Mouse (Mus musculus): Measurements from ENCODE around the gene Dgki. TPM values are rescaled to one million over a fixed set of nuclear protein-coding genes. Genes with fewer than 3 reads are reported as not detected.

Dgki gene
- polyA plus RNA-seq, 1 experiment from 2014 or later, result 0.20 TPM

DNA sequence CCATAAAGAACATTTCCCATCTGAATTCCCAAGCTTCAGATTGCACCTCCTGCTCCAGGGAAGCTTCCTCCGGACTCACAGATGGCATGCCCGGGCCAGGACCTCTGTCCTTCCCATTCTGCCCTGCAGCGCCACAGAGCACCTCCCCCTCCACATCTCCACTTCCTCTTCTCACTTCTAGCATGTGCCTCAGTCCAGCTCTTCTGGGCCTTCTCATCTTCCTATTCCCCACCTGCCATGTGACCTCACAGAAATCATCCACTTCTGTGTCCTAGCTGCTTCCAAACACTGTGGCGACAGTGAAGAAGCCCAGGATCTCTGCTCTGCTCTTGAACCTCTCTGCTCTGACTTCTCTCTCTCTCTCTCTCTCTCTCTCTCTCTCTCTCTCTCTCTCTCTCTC, 87.1 kb downstream of the Dgki start:
- 0 out of 2 replicates have a peak, but pooled peaks have one; percentile 27 for ATAC-seq (ENCODE audit: low read depth)
- Histone ChIP-seq H3K9me3 (replicated peaks; ENCODE audit: control insufficient read depth, low read length) (no peaks in the 10 kb centered on the region), H3K4me1 (ENCODE audit: control insufficient read depth, low read depth, low read length) (no peaks in the 10 kb centered on the region), H3K4me3 (ENCODE audit: low read depth, low read length) (no peak overlapping the region), H3K27ac (ENCODE audit: low read length) (no peak overlapping the region), H3K36me3 (ENCODE audit: control insufficient read depth, insufficient read depth) (no peaks in the 10 kb centered on the region), H3K9ac (ENCODE audit: low read depth, low read length) (no peak overlapping the region), H3K27me3 (ENCODE audit: control insufficient read depth, insufficient read depth, low read depth, low read length) (no peaks in the 10 kb centered on the region), H3K4me2 (ENCODE audit: low read depth, low read length) (no peak overlapping the region)
- WGBS (ENCODE audit: insufficient replicate concordance), result 21% methylated on average over 4 of the region's 4 CpGs

DNA sequence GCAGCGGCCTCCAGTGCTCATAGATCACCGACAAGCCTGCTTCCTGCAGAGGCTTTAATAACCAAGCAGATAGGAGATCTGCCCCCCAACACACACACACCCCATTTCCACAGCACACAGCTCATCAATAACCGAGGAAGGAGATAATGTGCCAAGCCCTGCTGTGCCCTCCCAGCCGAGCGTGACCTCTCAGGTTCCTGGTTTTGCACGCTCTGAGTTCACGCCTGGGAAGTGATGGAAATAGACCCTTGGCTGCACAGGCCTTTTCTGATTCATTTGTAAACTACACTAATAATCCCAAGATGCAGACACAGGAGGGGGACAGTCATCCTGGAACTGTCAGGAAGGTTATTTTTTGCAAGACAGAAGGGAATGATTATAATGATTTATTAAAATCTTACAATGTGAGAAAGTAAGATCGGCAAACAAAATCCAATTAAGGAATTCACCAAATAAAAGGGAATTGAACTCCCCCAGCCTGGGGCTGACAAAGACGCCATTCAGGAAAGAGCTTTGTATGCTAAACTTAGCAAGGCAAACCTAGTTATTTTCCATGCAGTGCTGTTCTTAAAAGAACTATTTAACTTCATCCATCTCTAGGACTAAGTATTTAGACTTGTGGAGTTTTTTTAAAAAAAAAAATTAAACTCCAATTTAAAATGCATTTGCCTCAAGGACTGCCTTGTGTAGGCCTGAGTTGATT, 88.3 kb downstream of the Dgki start:
- no peaks in the 10 kb centered on the region for H3K36me3 ChIP-seq (ENCODE audit: control insufficient read depth, insufficient read depth)
- H3K4me3 ChIP-seq (ENCODE audit: low read depth, low read length), result no peak overlapping the region
- no peaks in the 10 kb centered on the region for H3K9me3 ChIP-seq (replicated peaks; ENCODE audit: control insufficient read depth, low read length)
- H3K27ac ChIP-seq (ENCODE audit: low read length), result no peak overlapping the region
- no peak overlapping the region for H3K9ac ChIP-seq (ENCODE audit: low read depth, low read length)
- H3K4me1 ChIP-seq (ENCODE audit: control insufficient read depth, low read depth, low read length), result no peaks in the 10 kb centered on the region
- ATAC-seq (ENCODE audit: low read depth), result no peak
- H3K27me3 ChIP-seq (ENCODE audit: control insufficient read depth, insufficient read depth, low read depth, low read length), result no peaks in the 10 kb centered on the region
- no peak overlapping the region for H3K4me2 ChIP-seq (ENCODE audit: low read depth, low read length)
- WGBS (ENCODE audit: insufficient replicate concordance), result 69% methylated on average over 9 of the region's 9 CpGs

DNA sequence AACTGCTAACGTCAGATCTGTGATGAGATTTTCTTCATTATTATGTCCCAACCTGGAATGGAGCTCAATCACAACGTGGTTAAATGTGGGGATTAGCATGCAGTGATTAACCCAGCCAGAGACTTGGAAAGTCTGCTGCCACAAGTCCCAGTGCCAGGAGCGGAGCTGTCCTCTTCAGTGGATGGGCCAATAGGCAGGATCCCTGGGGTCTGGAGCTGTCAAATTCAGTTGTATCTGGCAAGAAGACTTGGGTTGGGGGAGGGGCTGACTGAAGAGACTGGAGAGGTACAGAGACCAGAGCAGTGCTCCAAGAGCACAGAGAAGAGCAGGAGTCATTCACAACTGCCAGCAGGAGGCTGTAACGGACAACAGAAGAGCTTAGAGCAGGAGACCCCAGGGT, 97.1 kb downstream of the Dgki start:
- no peak overlapping the region for H3K4me2 ChIP-seq (ENCODE audit: low read depth, low read length)
- H3K4me1 ChIP-seq (ENCODE audit: control insufficient read depth, low read depth, low read length), result no peaks in the 10 kb centered on the region
- no peak overlapping the region for H3K27ac ChIP-seq (ENCODE audit: low read length)
- WGBS (ENCODE audit: insufficient replicate concordance), result 52% methylated on average over 4 of the region's 4 CpGs
- H3K27me3 ChIP-seq (ENCODE audit: control insufficient read depth, insufficient read depth, low read depth, low read length), result no peaks in the 10 kb centered on the region
- no peak for ATAC-seq (ENCODE audit: low read depth)
- H3K36me3 ChIP-seq (ENCODE audit: control insufficient read depth, insufficient read depth), result no peaks in the 10 kb centered on the region
- H3K9ac ChIP-seq (ENCODE audit: low read depth, low read length), result no peak overlapping the region
- H3K9me3 ChIP-seq (replicated peaks; ENCODE audit: control insufficient read depth, low read length), result no peaks in the 10 kb centered on the region; the same call in 1 of the 2 replicates
- no peak overlapping the region for H3K4me3 ChIP-seq (ENCODE audit: low read depth, low read length)

DNA sequence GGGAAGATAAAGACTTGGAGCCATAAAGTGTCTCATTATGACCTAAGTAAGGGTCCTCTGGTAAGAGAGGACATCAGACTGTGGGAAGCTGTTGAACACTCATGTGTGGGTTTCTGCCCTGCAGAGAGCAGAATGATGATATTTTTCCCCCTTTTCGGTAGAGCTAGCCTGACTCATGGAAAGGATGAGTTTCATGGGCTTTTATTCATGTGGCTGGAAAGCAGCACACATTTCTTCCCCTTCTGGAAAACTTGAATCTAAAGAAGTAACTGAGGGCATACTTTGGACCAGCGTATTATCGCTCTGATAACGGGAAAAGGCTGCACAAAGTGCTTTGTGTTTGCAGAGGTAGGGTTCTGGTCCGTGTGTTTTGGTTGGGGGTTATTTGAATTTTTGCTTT, 99.1 kb downstream of the Dgki start:
- ATAC-seq (ENCODE audit: low read depth), result no peak
- Histone ChIP-seq H3K4me2 (ENCODE audit: low read depth, low read length) (no peak overlapping the region), H3K9ac (ENCODE audit: low read depth, low read length) (no peak overlapping the region), H3K9me3 (replicated peaks; ENCODE audit: control insufficient read depth, low read length) (no peaks in the 10 kb centered on the region; the same call in 1 of the 2 replicates), H3K4me3 (ENCODE audit: low read depth, low read length) (no peak overlapping the region), H3K36me3 (ENCODE audit: control insufficient read depth, insufficient read depth) (no peaks in the 10 kb centered on the region), H3K27me3 (ENCODE audit: control insufficient read depth, insufficient read depth, low read depth, low read length) (no peaks in the 10 kb centered on the region), H3K4me1 (ENCODE audit: control insufficient read depth, low read depth, low read length) (no peaks in the 10 kb centered on the region), H3K27ac (ENCODE audit: low read length) (no peak overlapping the region)
- 61% methylated on average over 5 of the region's 5 CpGs for WGBS (ENCODE audit: insufficient replicate concordance)

DNA sequence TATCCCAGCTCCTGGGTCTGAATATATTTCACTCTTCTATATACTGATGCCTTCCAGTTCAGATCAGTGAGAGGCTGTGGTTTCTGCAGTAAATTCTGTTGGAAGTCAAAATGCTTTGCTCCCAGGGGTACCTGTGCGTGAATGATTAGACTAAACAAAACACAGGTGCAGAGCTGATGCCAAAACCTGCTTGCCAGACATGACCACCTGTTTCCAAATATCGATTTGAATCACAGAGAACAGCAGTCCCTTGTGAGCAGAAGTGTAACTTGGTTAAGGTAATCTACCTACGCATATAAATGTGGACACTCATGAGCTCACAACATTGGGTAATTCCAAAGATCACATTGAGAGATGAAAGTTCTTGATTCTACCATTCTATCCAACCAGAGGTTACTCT, 100.5 kb downstream of the Dgki start:
- Histone ChIP-seq H3K27me3 (ENCODE audit: control insufficient read depth, insufficient read depth, low read depth, low read length) (no peaks in the 10 kb centered on the region), H3K4me2 (ENCODE audit: low read depth, low read length) (no peak overlapping the region), H3K9me3 (replicated peaks; ENCODE audit: control insufficient read depth, low read length) (no peaks in the 10 kb centered on the region), H3K4me1 (ENCODE audit: control insufficient read depth, low read depth, low read length) (no peaks in the 10 kb centered on the region), H3K9ac (ENCODE audit: low read depth, low read length) (no peak overlapping the region), H3K27ac (ENCODE audit: low read length) (no peak overlapping the region), H3K36me3 (ENCODE audit: control insufficient read depth, insufficient read depth) (no peaks in the 10 kb centered on the region), H3K4me3 (ENCODE audit: low read depth, low read length) (no peak overlapping the region)
- WGBS (ENCODE audit: insufficient replicate concordance), result 67% methylated on average over 3 of the region's 3 CpGs
- ATAC-seq (ENCODE audit: low read depth), result no peak

DNA sequence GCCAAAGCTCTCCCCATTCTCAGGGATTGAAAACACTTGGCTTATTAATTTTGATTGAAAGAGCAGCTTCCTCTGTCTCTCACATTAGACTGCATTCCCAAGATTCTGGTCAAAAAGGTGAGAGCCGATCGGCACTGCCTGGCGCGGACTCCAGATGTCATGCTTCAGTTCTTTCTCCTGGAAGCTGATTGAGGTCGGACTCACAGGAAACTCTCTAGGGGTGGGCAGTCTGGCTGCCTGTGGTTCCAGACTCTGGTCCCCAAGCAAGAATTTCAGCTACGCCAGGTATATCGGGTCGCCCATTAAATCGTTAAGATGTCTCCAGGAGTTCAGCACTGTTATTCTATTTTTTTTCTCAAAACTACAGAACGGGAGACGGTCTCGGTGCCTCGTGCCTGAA, 102.2 kb downstream of the Dgki start:
- ATAC-seq (ENCODE audit: low read depth), result no peak
- no peaks in the 10 kb centered on the region for H3K27me3 ChIP-seq (ENCODE audit: control insufficient read depth, insufficient read depth, low read depth, low read length)
- H3K9me3 ChIP-seq (replicated peaks; ENCODE audit: control insufficient read depth, low read length), result no peaks in the 10 kb centered on the region
- H3K27ac ChIP-seq (ENCODE audit: low read length), result no peak overlapping the region
- no peaks in the 10 kb centered on the region for H3K4me1 ChIP-seq (ENCODE audit: control insufficient read depth, low read depth, low read length)
- WGBS (ENCODE audit: insufficient replicate concordance), result 69% methylated on average over 13 of the region's 13 CpGs
- no peak overlapping the region for H3K4me3 ChIP-seq (ENCODE audit: low read depth, low read length)
- no peak overlapping the region for H3K4me2 ChIP-seq (ENCODE audit: low read depth, low read length)
- no peak overlapping the region for H3K9ac ChIP-seq (ENCODE audit: low read depth, low read length)
- H3K36me3 ChIP-seq (ENCODE audit: control insufficient read depth, insufficient read depth), result no peaks in the 10 kb centered on the region

DNA sequence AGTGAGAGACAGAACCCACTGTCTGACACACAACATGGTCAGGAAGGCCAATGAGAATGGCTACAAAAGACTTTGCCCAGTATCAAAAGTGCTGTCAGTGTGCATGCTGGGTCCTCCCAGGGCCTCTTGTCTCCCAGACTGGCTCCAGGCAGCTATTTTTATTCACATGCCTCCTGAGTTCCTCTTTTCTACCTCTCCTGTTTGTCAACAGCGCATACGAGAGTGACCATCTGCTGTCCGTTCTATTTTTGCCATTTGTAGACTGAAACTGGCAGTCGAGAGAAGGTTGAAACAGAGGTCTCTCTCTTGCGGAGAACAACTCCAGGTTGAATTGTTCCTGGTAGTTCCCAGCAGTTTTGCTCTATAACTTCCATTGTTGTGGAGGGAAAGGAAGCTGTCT, 103.1 kb downstream of the Dgki start:
- Histone ChIP-seq H3K4me2 (ENCODE audit: low read depth, low read length) (no peak overlapping the region), H3K4me3 (ENCODE audit: low read depth, low read length) (no peak overlapping the region), H3K9me3 (replicated peaks; ENCODE audit: control insufficient read depth, low read length) (no peaks in the 10 kb centered on the region), H3K27ac (ENCODE audit: low read length) (no peak overlapping the region), H3K9ac (ENCODE audit: low read depth, low read length) (no peak overlapping the region), H3K27me3 (ENCODE audit: control insufficient read depth, insufficient read depth, low read depth, low read length) (no peaks in the 10 kb centered on the region), H3K4me1 (ENCODE audit: control insufficient read depth, low read depth, low read length) (no peaks in the 10 kb centered on the region), H3K36me3 (ENCODE audit: control insufficient read depth, insufficient read depth) (no peaks in the 10 kb centered on the region)
- WGBS (ENCODE audit: insufficient replicate concordance), result 35% methylated on average over 5 of the region's 5 CpGs
- ATAC-seq (ENCODE audit: low read depth), result no peak

DNA sequence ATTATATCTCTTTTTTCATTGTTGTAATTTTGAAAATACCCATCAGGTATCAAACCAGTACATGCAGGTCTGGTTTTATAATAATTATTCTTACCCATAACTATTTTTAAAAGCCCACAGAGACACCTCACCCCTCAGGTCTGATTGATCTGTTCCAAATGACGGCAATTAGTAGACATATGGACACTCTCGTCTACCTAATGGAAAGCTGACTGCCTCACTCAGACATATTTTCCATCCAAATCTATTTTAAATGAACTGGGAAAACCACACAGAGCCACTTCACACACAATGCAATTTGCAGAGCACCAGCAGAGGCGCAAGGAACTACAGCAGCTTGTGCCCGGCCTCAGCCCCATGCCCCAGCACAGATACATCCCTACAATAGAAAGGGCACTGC, 104.2 kb downstream of the Dgki start:
- Histone ChIP-seq H3K27ac (ENCODE audit: low read length) (no peak overlapping the region), H3K36me3 (ENCODE audit: control insufficient read depth, insufficient read depth) (no peaks in the 10 kb centered on the region), H3K9me3 (replicated peaks; ENCODE audit: control insufficient read depth, low read length) (no peaks in the 10 kb centered on the region), H3K4me3 (ENCODE audit: low read depth, low read length) (no peak overlapping the region), H3K4me1 (ENCODE audit: control insufficient read depth, low read depth, low read length) (no peaks in the 10 kb centered on the region), H3K27me3 (ENCODE audit: control insufficient read depth, insufficient read depth, low read depth, low read length) (no peaks in the 10 kb centered on the region), H3K4me2 (ENCODE audit: low read depth, low read length) (no peak overlapping the region), H3K9ac (ENCODE audit: low read depth, low read length) (no peak overlapping the region)
- no peak for ATAC-seq (ENCODE audit: low read depth)
- WGBS (ENCODE audit: insufficient replicate concordance), result 63% methylated on average over 4 of the region's 4 CpGs

DNA sequence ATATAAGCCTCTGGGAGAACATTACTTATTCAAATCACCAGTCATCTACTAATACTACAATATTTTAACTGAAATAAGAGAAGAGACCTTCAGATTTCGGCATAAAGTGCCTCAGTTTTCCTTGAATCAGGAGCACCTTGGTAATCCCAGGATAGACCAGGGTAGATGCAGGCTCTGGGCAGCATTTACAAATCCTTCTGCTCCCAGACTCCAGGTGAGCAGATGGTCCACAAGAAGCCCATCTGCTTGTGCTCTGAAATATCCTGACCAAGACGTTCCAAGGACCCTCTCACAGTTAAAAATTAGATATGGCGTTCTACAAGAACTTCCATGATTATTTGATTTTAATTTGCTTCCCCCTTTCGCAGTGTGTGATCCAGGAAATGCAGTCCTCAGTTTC, 118.0 kb downstream of the Dgki start:
- no peak overlapping the region for H3K27ac ChIP-seq (ENCODE audit: low read length)
- H3K4me3 ChIP-seq (ENCODE audit: low read depth, low read length), result no peak overlapping the region
- no peaks in the 10 kb centered on the region for H3K27me3 ChIP-seq (ENCODE audit: control insufficient read depth, insufficient read depth, low read depth, low read length)
- H3K4me1 ChIP-seq (ENCODE audit: control insufficient read depth, low read depth, low read length), result no peaks in the 10 kb centered on the region
- WGBS (ENCODE audit: insufficient replicate concordance), result 45% methylated on average over 4 of the region's 4 CpGs
- no peaks in the 10 kb centered on the region for H3K36me3 ChIP-seq (ENCODE audit: control insufficient read depth, insufficient read depth)
- no peak for ATAC-seq (ENCODE audit: low read depth)
- H3K9ac ChIP-seq (ENCODE audit: low read depth, low read length), result no peak overlapping the region
- no peak overlapping the region for H3K4me2 ChIP-seq (ENCODE audit: low read depth, low read length)
- no peaks in the 10 kb centered on the region for H3K9me3 ChIP-seq (replicated peaks; ENCODE audit: control insufficient read depth, low read length)
